Mouse (Mus musculus): ENCODE results near the gene Mrpl54. TPM values are rescaled to one million over a fixed set of nuclear protein-coding genes. Genes with fewer than 3 reads are reported as not detected.

The Mrpl54 gene
- polyA plus RNA-seq (2015; fragmentation: Nextera tagmentation; extraction: Ambion mirVana), result 257 and 299 TPM in 2 replicates

DNA sequence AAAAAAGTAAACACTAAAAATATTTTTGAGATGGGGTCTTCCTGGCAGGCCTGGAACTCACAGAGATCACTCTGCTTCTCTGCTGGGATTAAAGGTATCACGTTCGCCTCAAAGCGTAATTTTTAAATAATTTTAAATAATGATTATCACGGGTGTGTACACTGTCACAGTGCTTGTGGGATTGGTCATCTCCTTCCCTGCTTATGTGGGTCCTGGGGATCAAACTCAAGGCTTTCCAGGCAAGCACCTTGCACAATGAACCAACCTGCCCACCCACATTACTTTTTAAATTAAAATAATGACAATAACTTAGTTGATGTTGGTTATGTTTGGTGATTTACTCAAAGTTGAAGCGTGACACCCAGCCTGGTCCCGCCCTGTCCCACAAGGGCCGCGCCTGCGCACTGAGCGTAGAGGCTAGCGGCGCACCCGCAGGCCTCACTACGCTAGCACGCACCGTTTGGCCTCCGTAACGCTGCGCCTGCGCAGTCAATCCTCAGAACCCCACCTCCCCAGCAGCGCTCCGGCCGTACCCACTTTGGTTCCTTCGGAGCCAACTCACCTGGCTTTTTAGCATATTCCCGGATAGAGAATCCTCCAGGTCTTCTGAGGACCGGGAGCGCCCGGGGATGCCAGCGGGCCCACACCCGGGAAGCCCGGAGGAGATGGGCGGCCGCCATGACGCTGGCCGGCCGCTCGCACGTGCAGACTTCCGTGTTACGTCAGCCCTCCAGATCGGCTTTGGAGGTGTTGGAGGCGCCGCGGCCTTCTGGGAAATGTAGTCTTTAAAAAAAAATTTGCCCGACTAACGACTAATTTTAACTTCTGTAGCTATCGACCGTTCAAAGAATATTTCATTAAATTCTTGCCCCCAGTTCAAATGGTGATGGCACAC lies at the start of gene Mrpl54, which contains the start of gene Apba3:
Gene Mrpl54, minus strand, starts transcription at position 724 of the 895 bp plus-strand sequence.
Gene Apba3, plus strand, starts transcription at position 750 of the 895 bp plus-strand sequence.

DNA sequence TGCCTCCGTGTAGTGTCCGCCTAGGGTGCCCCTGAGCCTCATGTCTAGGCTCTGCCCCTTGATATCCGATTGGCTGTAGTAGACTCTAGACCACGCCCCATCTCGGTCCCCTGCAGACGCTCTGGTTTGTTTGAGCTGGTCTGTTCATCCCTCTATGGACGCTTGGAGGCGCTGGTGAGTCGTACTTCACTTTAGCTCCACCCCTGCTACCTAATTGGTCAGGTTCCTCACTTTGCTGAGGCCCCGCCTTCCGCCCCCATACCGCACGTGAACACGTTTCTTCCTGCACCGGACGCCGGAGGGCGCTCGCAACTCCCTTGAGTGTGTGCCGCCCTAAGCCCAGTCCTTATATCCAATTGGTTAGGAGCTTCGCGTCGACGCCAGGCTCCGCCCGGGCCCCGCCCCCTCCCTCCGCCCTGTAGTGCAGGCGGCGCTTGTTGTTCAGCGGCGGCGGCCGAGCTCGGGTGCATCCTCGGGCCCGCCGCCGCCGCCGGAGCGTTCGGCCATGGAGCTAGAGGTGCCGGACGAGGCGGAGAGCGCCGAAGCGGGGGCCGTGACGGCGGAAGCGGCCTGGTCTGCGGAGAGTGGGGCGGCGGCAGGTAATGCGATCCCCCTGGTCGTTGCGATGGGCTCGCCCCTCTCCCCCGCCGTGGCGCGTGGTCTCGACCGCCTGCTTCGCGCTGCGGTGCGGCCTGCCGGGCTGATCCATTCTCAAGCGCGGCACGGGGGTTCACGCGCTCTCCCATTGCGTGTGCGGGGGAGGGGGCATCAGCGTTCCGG lies 26.0 kb upstream of the Mrpl54 start, which contains the start of gene Pip5k1c:
Gene Pip5k1c, plus strand, starts transcription at position 410 of the 780 bp plus-strand sequence.

GRCm38 (mm10) chr10:81291511-81292104 lies 24.9 kb upstream of the Mrpl54 start, which contains the start of gene Tjp3:
Tjp3 (minus strand) TSS chr10:81291581.

GRCm38 (mm10) chr10:81252424-81253419 lies 14.0 kb downstream of the Mrpl54 start, which contains the start of gene Matk:
Matk (plus strand) TSS chr10:81252935.

DNA sequence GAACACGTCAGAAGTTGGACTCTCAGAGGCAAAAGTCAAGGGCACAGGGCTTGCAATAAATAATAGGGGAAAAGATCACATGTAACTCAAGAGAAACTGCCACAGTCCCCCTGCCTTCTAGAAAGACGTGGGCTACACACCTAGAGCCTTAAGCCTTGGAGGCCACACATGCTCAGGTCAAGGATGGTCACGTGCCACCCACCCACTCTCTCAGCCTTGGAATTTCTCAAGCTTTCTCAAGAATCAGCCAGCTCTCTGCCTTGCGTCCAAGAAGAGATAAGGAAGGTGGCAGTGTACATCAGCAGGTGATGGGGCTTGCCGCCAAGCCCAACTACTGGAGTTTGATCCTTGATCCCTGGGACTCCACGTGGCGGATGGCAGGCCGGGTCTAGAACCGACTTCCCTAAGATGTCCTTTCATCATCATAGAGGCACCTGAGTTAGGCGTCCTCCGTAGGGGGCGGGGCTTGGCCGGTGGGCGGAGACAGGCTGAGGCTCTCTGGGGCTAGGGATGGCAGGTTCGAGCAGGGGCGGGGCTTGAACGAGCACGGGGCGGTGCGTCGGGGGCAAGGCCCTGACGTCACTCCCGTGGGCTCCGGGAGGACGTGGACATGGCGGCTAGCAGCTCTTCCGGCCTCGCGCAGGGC lies 34.0 kb downstream of the Mrpl54 start, which contains the start of gene Zfr2:
Gene Zfr2, plus strand, starts transcription at position 576 of the 646 bp plus-strand sequence.

DNA sequence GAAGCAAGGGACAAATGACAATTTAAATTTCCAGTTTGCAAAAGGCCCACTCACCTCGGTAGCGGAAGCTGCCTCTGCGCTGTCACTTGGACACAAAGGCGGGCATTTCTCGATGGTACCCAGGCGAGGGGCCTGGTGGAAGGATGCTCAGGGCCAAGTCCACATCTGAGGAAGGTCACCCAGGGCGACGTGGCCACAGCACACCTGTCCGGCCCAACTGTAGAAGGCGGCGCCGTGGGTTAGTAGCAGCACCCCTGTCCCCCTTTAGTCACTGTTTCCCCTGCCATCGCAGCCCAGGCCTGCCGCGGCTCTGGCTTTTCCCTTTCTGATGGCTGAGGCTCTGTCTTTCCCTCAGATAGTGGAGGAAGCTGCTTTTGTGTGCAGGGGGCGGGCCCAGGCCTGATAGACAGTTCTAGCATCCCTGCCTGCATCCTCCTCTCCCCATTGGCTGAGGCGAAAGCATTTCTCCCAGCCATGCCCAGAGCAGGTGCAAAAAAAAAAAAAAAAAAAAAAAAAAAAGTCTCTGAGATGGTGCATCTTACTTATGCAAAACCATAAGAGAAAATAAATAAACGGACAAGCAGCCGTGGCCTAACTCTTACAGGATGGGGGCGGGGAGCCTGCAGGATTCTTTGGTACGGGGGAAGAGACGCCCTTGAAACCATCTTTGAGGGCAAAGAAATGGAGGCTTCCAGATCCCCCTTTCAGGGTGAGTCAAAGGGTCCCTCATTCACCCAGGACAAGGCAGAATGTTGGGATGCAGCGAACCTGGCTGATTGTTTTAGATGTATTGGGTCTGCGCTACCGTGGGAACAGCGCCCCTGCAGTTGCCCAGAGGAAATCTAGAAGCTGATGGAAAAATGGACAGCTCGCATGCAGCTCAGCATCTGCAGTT lies 36.0 kb downstream of the Mrpl54 start, which contains the start of gene Atcay:
Gene Atcay, minus strand, starts transcription at position 396 of the 895 bp plus-strand sequence.

Small RNA genes within 50 kb of the gene (microRNA-seq; reads per million reads assigned to microRNA genes)
- gene Mir3057 (ENCODE audit: borderline replicate concordance, insufficient number of aligned reads), result 7.0 reads per million, percentile 10 among the genes with 10 or more reads in this experiment

Other genes starting within 250 kb of the Mrpl54 start
- gene Diras1, start 241.3 kb downstream of the Mrpl54 start, polyA plus RNA-seq (2015; fragmentation: Nextera tagmentation; extraction: Ambion mirVana), result 1.9 and 4.9 TPM in 2 replicates
- gene Slc39a3, start 229.5 kb downstream of the Mrpl54 start, polyA plus RNA-seq (2015; fragmentation: Nextera tagmentation; extraction: Ambion mirVana), result 18.7 and 24.7 TPM in 2 replicates
- 110 and 143 TPM in 2 replicates for gene Sgta, start 206.8 kb downstream of the Mrpl54 start, polyA plus RNA-seq (2015; fragmentation: Nextera tagmentation; extraction: Ambion mirVana)
- 22.1 and 33.3 TPM in 2 replicates for gene Thop1, start 196.9 kb downstream of the Mrpl54 start, polyA plus RNA-seq (2015; fragmentation: Nextera tagmentation; extraction: Ambion mirVana)
- 6.4 and 8.8 TPM in 2 replicates for gene Creb3l3, start 168.1 kb downstream of the Mrpl54 start, polyA plus RNA-seq (2015; fragmentation: Nextera tagmentation; extraction: Ambion mirVana)
- gene Map2k2, start 161.0 kb downstream of the Mrpl54 start, polyA plus RNA-seq (2015; fragmentation: Nextera tagmentation; extraction: Ambion mirVana), result 101 and 150 TPM in 2 replicates
- gene Zbtb7a, start 131.7 kb downstream of the Mrpl54 start, polyA plus RNA-seq (2015; fragmentation: Nextera tagmentation; extraction: Ambion mirVana), result 38.3 and 48.5 TPM in 2 replicates
- 15.5 and 24.7 TPM in 2 replicates for gene Pias4, start 99.0 kb downstream of the Mrpl54 start, polyA plus RNA-seq (2015; fragmentation: Nextera tagmentation; extraction: Ambion mirVana)
- gene Eef2, start 90.3 kb downstream of the Mrpl54 start, polyA plus RNA-seq (2015; fragmentation: Nextera tagmentation; extraction: Ambion mirVana), result 323 and 361 TPM in 2 replicates
- 45.5 and 58.7 TPM in 2 replicates for gene Dapk3, start 83.9 kb downstream of the Mrpl54 start, polyA plus RNA-seq (2015; fragmentation: Nextera tagmentation; extraction: Ambion mirVana)
- 0.16 TPM in 1 of 2 replicates, not detected in the other for gene 4930442H23Rik, start 83.1 kb downstream of the Mrpl54 start, polyA plus RNA-seq (2015; fragmentation: Nextera tagmentation; extraction: Ambion mirVana)
- 0.13 TPM in 1 of 2 replicates, not detected in the other for gene Nmrk2, start 64.9 kb downstream of the Mrpl54 start, polyA plus RNA-seq (2015; fragmentation: Nextera tagmentation; extraction: Ambion mirVana)
- 2.4 and 8.1 TPM in 2 replicates for gene Atcay, start 36.1 kb downstream of the Mrpl54 start, polyA plus RNA-seq (2015; fragmentation: Nextera tagmentation; extraction: Ambion mirVana)
- gene Zfr2, start 33.8 kb downstream of the Mrpl54 start, polyA plus RNA-seq (2015; fragmentation: Nextera tagmentation; extraction: Ambion mirVana), result 5.5 and 7.2 TPM in 2 replicates
- gene Matk, start 14.0 kb downstream of the Mrpl54 start, polyA plus RNA-seq (2015; fragmentation: Nextera tagmentation; extraction: Ambion mirVana), result 1.5 and 1.8 TPM in 2 replicates
- 29.0 and 34.3 TPM in 2 replicates for gene Apba3, start within 50 bp of the Mrpl54 start, polyA plus RNA-seq (2015; fragmentation: Nextera tagmentation; extraction: Ambion mirVana)
- 0.76 and 1.2 TPM in 2 replicates for gene Tjp3, start 24.6 kb upstream of the Mrpl54 start, polyA plus RNA-seq (2015; fragmentation: Nextera tagmentation; extraction: Ambion mirVana)
- gene Pip5k1c, start 26.0 kb upstream of the Mrpl54 start, polyA plus RNA-seq (2015; fragmentation: Nextera tagmentation; extraction: Ambion mirVana), result 29.5 and 37.8 TPM in 2 replicates
- gene Cactin, start 54.2 kb upstream of the Mrpl54 start, polyA plus RNA-seq (2015; fragmentation: Nextera tagmentation; extraction: Ambion mirVana), result 17.8 and 25.6 TPM in 2 replicates
- gene Tbxa2r, start 61.8 kb upstream of the Mrpl54 start, polyA plus RNA-seq (2015; fragmentation: Nextera tagmentation; extraction: Ambion mirVana), result 28.4 and 31.0 TPM in 2 replicates
- gene Gipc3, start 76.3 kb upstream of the Mrpl54 start, polyA plus RNA-seq (2015; fragmentation: Nextera tagmentation; extraction: Ambion mirVana), result 0.11 and 0.12 TPM in 2 replicates
- gene Hmg20b, start 83.5 kb upstream of the Mrpl54 start, polyA plus RNA-seq (2015; fragmentation: Nextera tagmentation; extraction: Ambion mirVana), result 59.6 and 78.9 TPM in 2 replicates
- 8.9 and 10.3 TPM in 2 replicates for gene Mfsd12, start 90.6 kb upstream of the Mrpl54 start, polyA plus RNA-seq (2015; fragmentation: Nextera tagmentation; extraction: Ambion mirVana)
- gene 4930404N11Rik, start 98.9 kb upstream of the Mrpl54 start, polyA plus RNA-seq (2015; fragmentation: Nextera tagmentation; extraction: Ambion mirVana), result 0.95 and 2.1 TPM in 2 replicates
- 42.1 and 63.2 TPM in 2 replicates for gene Fzr1, start 111.6 kb upstream of the Mrpl54 start, polyA plus RNA-seq (2015; fragmentation: Nextera tagmentation; extraction: Ambion mirVana)
- 62.7 and 76.5 TPM in 2 replicates for gene Dohh, start 117.5 kb upstream of the Mrpl54 start, polyA plus RNA-seq (2015; fragmentation: Nextera tagmentation; extraction: Ambion mirVana)
- gene Gm48551, start 117.5 kb upstream of the Mrpl54 start, polyA plus RNA-seq (2015; fragmentation: Nextera tagmentation; extraction: Ambion mirVana), result 1.4 and 3.0 TPM in 2 replicates
- gene Gm48552, start 122.1 kb upstream of the Mrpl54 start, polyA plus RNA-seq (2015; fragmentation: Nextera tagmentation; extraction: Ambion mirVana), result 0.77 and 1.2 TPM in 2 replicates
- 3.3 and 8.2 TPM in 2 replicates for gene Smim24, start 126.1 kb upstream of the Mrpl54 start, polyA plus RNA-seq (2015; fragmentation: Nextera tagmentation; extraction: Ambion mirVana)
- 65.6 and 73.8 TPM in 2 replicates for gene Nfic, start 188.7 kb upstream of the Mrpl54 start, polyA plus RNA-seq (2015; fragmentation: Nextera tagmentation; extraction: Ambion mirVana)
- 1.6 and 6.1 TPM in 2 replicates for gene Celf5, start 215.8 kb upstream of the Mrpl54 start, polyA plus RNA-seq (2015; fragmentation: Nextera tagmentation; extraction: Ambion mirVana)
- gene Ncln, start 229.5 kb upstream of the Mrpl54 start, polyA plus RNA-seq (2015; fragmentation: Nextera tagmentation; extraction: Ambion mirVana), result 42.4 and 49.4 TPM in 2 replicates
- 1.2 and 1.8 TPM in 2 replicates for gene S1pr4, start 233.2 kb upstream of the Mrpl54 start, polyA plus RNA-seq (2015; fragmentation: Nextera tagmentation; extraction: Ambion mirVana)